Mouse (Mus musculus): ENCODE data around the gene Gm42517. TPM values are rescaled to one million over a fixed set of nuclear protein-coding genes. Genes with fewer than 3 reads are reported as not detected.

Gm42517 gene
- polyA plus RNA-seq, 1 experiment: 1.1 TPM

GRCm38 (mm10) chr5:108345313-108346071 is 22.2 kb downstream of the Gm42517 start:
- Histone ChIP-seq H3K79me2 (ENCODE audit: control insufficient read depth, insufficient read depth) (no peaks in the 10 kb centered on the region), H3K4me2 (ENCODE audit: low read depth) (no peak overlapping the region), H3K36me3 (ENCODE audit: control insufficient read depth, insufficient read depth) (peaks cover under 1% of the 10 kb centered on the region), H3K27me3 (ENCODE audit: control insufficient read depth, insufficient read depth, insufficient read length) (no peaks in the 10 kb centered on the region), H3K4me3 (no peak overlapping the region), H3ac (ENCODE audit: control insufficient read depth, insufficient read length) (no peak overlapping the region)
- TF ChIP-seq SRF (IDR thresholded peaks at IDR 0.05; ENCODE audit: control insufficient read depth, insufficient read length, low read depth) (no peak), MYOG (IDR thresholded peaks at IDR 0.05; ENCODE audit: control insufficient read depth in 1 of 3, insufficient read depth in 1 of 3, insufficient read length in 2 of 3, low read depth in 2 of 3) (no peak), E2F4 (IDR thresholded peaks at IDR 0.05; ENCODE audit: insufficient read depth) (no peak), TCF12 (IDR thresholded peaks at IDR 0.05; ENCODE audit: insufficient read depth, poor library complexity, severe bottlenecking) (no peak), TCF3 (IDR thresholded peaks at IDR 0.05; ENCODE audit: insufficient read length, low read depth) (no peak), CEBPB (IDR thresholded peaks at IDR 0.05; ENCODE audit: insufficient read depth, poor library complexity, severe bottlenecking) (no peak), MYOD1 (IDR thresholded peaks at IDR 0.05; ENCODE audit: control insufficient read depth in 1 of 3, insufficient read length in 2 of 3, low read depth in 2 of 3) (no peak), MAX (IDR thresholded peaks at IDR 0.05; ENCODE audit: low read depth) (no peak), USF1 (IDR thresholded peaks at IDR 0.05; ENCODE audit: low read depth) (no peak), POLR2A (IDR thresholded peaks at IDR 0.05; ENCODE audit: insufficient read length, low read depth) (no peak)

GRCm38 (mm10) chr5:108343680-108344170 is 24.0 kb downstream of the Gm42517 start:
- Histone ChIP-seq H3K27me3 (ENCODE audit: control insufficient read depth, insufficient read depth, insufficient read length) (no peaks in the 10 kb centered on the region), H3K4me3 (no peak overlapping the region), H3ac (ENCODE audit: control insufficient read depth, insufficient read length) (no peak overlapping the region), H3K79me2 (ENCODE audit: control insufficient read depth, insufficient read depth) (no peaks in the 10 kb centered on the region), H3K4me2 (ENCODE audit: low read depth) (no peak overlapping the region), H3K36me3 (ENCODE audit: control insufficient read depth, insufficient read depth) (peaks cover 12% of the 10 kb centered on the region)
- TF ChIP-seq USF1 (IDR thresholded peaks at IDR 0.05; ENCODE audit: low read depth): no peak
- no peak for TF ChIP-seq REST (IDR thresholded peaks at IDR 0.05; ENCODE audit: insufficient read depth, insufficient read length)
- no peak for TF ChIP-seq MAX (IDR thresholded peaks at IDR 0.05; ENCODE audit: low read depth)
- TF ChIP-seq POLR2A (IDR thresholded peaks at IDR 0.05; ENCODE audit: insufficient read length, low read depth): no peak
- no peak for TF ChIP-seq E2F4 (IDR thresholded peaks at IDR 0.05; ENCODE audit: insufficient read depth)
- no peak for TF ChIP-seq POLR2AphosphoS2 (IDR thresholded peaks at IDR 0.05; ENCODE audit: insufficient read length, low read depth)
- TF ChIP-seq SRF (IDR thresholded peaks at IDR 0.05; ENCODE audit: control insufficient read depth, insufficient read length, low read depth): no peak
- TF ChIP-seq CEBPB (IDR thresholded peaks at IDR 0.05; ENCODE audit: insufficient read depth, poor library complexity, severe bottlenecking): no peak
- no peak for TF ChIP-seq TCF3 (IDR thresholded peaks at IDR 0.05; ENCODE audit: insufficient read length, low read depth)
- no peak for TF ChIP-seq MYOD1 (IDR thresholded peaks at IDR 0.05; ENCODE audit: control insufficient read depth in 1 of 3, insufficient read length in 2 of 3, low read depth in 2 of 3)
- no peak for TF ChIP-seq MYOG (IDR thresholded peaks at IDR 0.05; ENCODE audit: control insufficient read depth in 1 of 3, insufficient read depth in 1 of 3, insufficient read length in 2 of 3, low read depth in 2 of 3)
- TF ChIP-seq TCF12 (IDR thresholded peaks at IDR 0.05; ENCODE audit: insufficient read depth, poor library complexity, severe bottlenecking): no peak

DNA sequence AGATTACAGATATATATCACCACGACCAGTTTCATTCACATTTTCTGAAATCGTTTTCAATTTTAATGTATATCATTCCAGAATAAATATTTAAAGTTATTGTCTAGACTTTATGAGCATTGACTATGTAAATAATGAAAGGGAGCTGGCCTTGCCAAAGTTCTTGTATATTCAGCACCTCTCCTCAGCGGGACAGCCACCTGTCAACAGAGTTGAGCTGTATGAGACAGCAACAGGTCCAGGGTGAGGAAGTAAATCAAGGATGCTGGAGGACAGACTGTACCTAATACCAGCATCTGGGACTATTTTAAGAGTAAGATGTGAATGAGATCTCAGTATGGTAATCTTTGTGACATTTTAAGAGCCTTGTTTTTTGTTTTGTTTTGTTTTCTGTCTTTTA is 29.7 kb downstream of the Gm42517 start:
- Histone ChIP-seq H3K36me3 (ENCODE audit: control insufficient read depth, insufficient read depth) (peaks cover 12% of the 10 kb centered on the region), H3K4me3 (no peak overlapping the region), H3ac (ENCODE audit: control insufficient read depth, insufficient read length) (no peak overlapping the region), H3K79me2 (ENCODE audit: control insufficient read depth, insufficient read depth) (no peaks in the 10 kb centered on the region), H3K4me2 (ENCODE audit: low read depth) (no peak overlapping the region), H3K27me3 (ENCODE audit: control insufficient read depth, insufficient read depth, insufficient read length) (no peaks in the 10 kb centered on the region)
- no peak for TF ChIP-seq USF1 (IDR thresholded peaks at IDR 0.05; ENCODE audit: low read depth)
- no peak for TF ChIP-seq MYOG (IDR thresholded peaks at IDR 0.05; ENCODE audit: control insufficient read depth in 1 of 3, insufficient read depth in 1 of 3, insufficient read length in 2 of 3, low read depth in 2 of 3)
- no peak for TF ChIP-seq POLR2AphosphoS2 (IDR thresholded peaks at IDR 0.05; ENCODE audit: insufficient read length, low read depth)
- no peak for TF ChIP-seq SRF (IDR thresholded peaks at IDR 0.05; ENCODE audit: control insufficient read depth, insufficient read length, low read depth)
- no peak for TF ChIP-seq CEBPB (IDR thresholded peaks at IDR 0.05; ENCODE audit: insufficient read depth, poor library complexity, severe bottlenecking)
- no peak for TF ChIP-seq TCF3 (IDR thresholded peaks at IDR 0.05; ENCODE audit: insufficient read length, low read depth)
- TF ChIP-seq E2F4 (IDR thresholded peaks at IDR 0.05; ENCODE audit: insufficient read depth): no peak
- no peak for TF ChIP-seq TCF12 (IDR thresholded peaks at IDR 0.05; ENCODE audit: insufficient read depth, poor library complexity, severe bottlenecking)
- TF ChIP-seq MYOD1 (IDR thresholded peaks at IDR 0.05; ENCODE audit: control insufficient read depth in 1 of 3, insufficient read length in 2 of 3, low read depth in 2 of 3): no peak
- no peak for TF ChIP-seq POLR2A (IDR thresholded peaks at IDR 0.05; ENCODE audit: insufficient read length, low read depth)
- TF ChIP-seq REST (IDR thresholded peaks at IDR 0.05; ENCODE audit: insufficient read depth, insufficient read length): no peak
- no peak for TF ChIP-seq MAX (IDR thresholded peaks at IDR 0.05; ENCODE audit: low read depth)

- peaks cover 13% of the 10 kb centered on the region for H3K36me3 ChIP-seq (ENCODE audit: control insufficient read depth, insufficient read depth)
- TF ChIP-seq POLR2A (IDR thresholded peaks at IDR 0.05; ENCODE audit: insufficient read length, low read depth) (no peak), TCF3 (IDR thresholded peaks at IDR 0.05; ENCODE audit: insufficient read length, low read depth) (no peak), E2F4 (IDR thresholded peaks at IDR 0.05; ENCODE audit: insufficient read depth) (no peak)
- H3ac ChIP-seq (ENCODE audit: control insufficient read depth, insufficient read length): no peak overlapping the region
- H3K4me3 ChIP-seq: no peak overlapping the region
- no peak overlapping the region for H3K4me2 ChIP-seq (ENCODE audit: low read depth)
- H3K79me2 ChIP-seq (ENCODE audit: control insufficient read depth, insufficient read depth): no peaks in the 10 kb centered on the region
- no peaks in the 10 kb centered on the region for H3K27me3 ChIP-seq (ENCODE audit: control insufficient read depth, insufficient read depth, insufficient read length)
Observed at GRCm38 (mm10) chr5:108337385-108337784, 30.3 kb downstream of the Gm42517 start.
